Mouse (Mus musculus): ENCODE measurements around the gene Dpm3. TPM values are rescaled to one million over a fixed set of nuclear protein-coding genes. Genes with fewer than 3 reads are reported as not detected.

The Dpm3 gene
- polyA plus RNA-seq, 1 experiment: 231 TPM

DNA sequence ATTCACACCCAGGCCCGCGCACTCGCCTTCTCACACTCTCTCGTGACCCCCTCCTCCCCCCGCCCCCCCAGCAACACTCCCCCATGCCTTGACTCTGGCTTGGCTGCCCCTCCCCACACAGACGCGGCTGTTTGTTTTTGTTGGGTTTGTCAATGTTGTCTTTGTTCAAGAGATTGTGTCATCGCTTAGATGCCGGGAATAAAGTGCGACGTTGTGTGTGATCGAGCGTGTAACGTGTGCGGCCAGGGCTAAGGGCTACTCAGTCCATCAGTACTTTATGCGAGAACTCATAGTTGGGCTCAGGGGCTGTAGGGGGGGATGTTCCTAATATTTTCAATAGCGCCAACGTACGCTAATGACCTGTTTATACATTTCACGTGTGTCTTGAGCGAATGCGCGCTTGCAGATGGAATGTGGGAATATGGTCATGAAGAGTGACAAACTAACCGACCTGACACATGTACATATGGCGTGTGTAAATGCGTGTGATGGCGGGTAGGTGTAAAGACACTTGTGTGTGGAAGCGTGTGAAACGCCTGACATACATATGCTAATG lies 21.0 kb downstream of the Dpm3 start:
- Histone ChIP-seq H3K4me1 (ENCODE audit: control insufficient read depth, insufficient read depth, insufficient read length) (peaks cover 17% of the 10 kb centered on the region; the same call in 1 of the 2 replicates), H3K4me3 (ENCODE audit: extremely low read depth, insufficient read depth, insufficient read length) (peak overlapping the region; percentile 57; the same call in 1 of the 2 replicates), H3K27me3 (ENCODE audit: control insufficient read depth, insufficient read depth, low read length) (peaks cover 11% of the 10 kb centered on the region; the same call in 1 of the 2 replicates), H3K36me3 (ENCODE audit: control insufficient read depth, insufficient read depth, low read length) (no peaks in the 10 kb centered on the region), H3K27ac (ENCODE audit: insufficient read depth, low read length) (no peak overlapping the region)
- WGBS: 2% methylated on average over 29 of the region's 29 CpGs
- TF ChIP-seq POLR2A (IDR thresholded peaks at IDR 0.05; ENCODE audit: low read depth, low read length): no peak
- no peak for TF ChIP-seq CTCF (IDR thresholded peaks at IDR 0.05; ENCODE audit: extremely low read depth, insufficient read depth, insufficient read length, insufficient replicate concordance)
- DNase-seq (ENCODE audit: low read depth in 1 of 2, low spot score in 2 of 2): no peak

DNA sequence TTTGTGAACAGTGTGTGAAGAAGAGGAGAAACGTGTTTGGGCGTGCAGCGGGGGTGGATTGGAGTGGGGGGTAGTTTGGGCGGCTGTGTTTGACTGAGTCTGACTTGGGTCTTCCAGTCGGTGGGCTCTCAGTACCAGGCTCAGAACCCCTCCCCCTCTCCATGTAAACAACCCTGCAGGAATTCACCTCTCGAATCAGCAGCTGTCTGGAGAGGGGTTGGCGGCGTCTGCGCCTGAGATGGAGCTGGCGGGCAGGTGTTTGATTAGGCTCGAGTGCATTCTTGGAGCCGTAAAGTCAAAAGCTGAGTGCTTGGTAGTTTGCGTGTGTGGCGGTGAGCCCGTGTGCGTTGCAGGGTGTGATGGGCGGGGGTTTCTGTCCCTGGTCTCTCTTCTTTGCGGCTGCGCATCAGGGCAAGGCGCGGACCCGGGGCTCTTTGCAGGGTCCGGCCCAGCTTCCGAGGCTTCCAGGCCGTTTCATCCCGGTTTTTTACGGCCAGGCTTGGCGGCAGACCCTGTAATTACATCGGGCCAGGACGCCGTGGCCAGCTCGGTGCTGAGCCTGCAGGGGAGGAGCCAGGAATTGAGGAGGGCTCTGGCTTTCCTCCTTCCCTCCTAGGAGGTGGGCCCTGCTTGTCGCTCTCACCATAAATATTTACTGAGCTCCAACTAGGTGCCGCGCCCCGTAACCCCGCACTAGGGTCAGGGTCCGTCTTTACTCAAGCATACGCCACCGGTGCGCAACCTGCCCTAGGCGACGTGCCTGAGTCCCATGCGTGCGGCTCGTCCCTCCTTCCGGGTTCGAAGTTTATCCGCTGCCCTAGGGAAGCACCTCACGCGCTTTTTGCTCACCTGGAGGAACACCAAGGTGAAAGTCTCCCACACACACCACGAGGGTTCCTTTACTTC lies 21.7 kb downstream of the Dpm3 start, which contains the start of gene Efna1:
Gene Efna1, minus strand, starts transcription at position 537 of the 906 bp plus-strand sequence.
- H3K36me3 ChIP-seq (ENCODE audit: control insufficient read depth, insufficient read depth, low read length): no peaks in the 10 kb centered on the region
- DNase-seq (ENCODE audit: low read depth in 1 of 2, low spot score in 2 of 2): peak in 1 of 2 experiments; percentile 27
- 2% methylated on average over 52 of the region's 52 CpGs for WGBS
- H3K4me3 ChIP-seq (ENCODE audit: extremely low read depth, insufficient read depth, insufficient read length): peak within 1 kb of the TSS; percentile 57
- peaks cover 11% of the 10 kb centered on the region; the same call in 1 of the 2 replicates for H3K27me3 ChIP-seq (ENCODE audit: control insufficient read depth, insufficient read depth, low read length)
- TF ChIP-seq POLR2A (IDR thresholded peaks at IDR 0.05; ENCODE audit: low read depth, low read length) (no peak), CTCF (IDR thresholded peaks at IDR 0.05; ENCODE audit: extremely low read depth, insufficient read depth, insufficient read length, insufficient replicate concordance) (no peak)
- H3K4me1 ChIP-seq (ENCODE audit: control insufficient read depth, insufficient read depth, insufficient read length): peaks cover 17% of the 10 kb centered on the region; the same call in 1 of the 2 replicates
- H3K27ac ChIP-seq (ENCODE audit: insufficient read depth, low read length): no peak within 1 kb of the TSS

DNA sequence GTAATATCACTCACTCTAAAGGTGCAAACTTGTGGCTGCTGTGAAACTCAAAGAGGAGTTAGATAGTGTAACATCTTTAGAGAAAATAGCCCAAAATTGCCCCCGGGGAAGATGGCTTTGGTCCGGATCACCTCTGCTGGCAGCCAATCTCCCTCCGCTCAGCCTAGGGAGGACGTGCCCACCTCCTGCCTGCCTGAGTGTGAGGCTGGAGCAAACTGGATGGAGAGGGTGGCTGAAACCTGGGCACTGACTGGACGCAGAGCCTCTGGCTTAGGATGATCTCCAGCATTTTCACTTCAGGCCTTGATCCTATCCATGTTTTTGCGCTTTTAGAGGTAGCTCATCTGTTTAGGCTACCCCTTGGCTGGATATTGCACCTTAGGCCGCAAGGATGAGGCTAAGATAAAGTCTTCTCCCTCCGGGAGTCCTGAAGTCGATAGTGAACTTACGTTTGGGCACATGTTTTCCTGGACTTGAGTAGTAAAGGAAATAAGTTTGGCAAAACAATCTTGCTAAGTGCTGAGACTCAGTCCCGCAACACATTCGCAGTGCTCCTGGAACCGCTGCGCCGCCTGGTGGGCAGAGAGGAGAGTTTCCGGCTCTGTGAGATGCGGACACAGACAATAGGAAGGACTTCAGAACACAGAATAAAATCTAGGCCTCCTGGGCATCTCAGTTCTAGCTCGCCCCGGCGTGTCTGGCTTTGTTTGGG lies 22.6 kb downstream of the Dpm3 start:
- TF ChIP-seq POLR2A (IDR thresholded peaks at IDR 0.05; ENCODE audit: low read depth, low read length) (no peak), CTCF (IDR thresholded peaks at IDR 0.05; ENCODE audit: extremely low read depth, insufficient read depth, insufficient read length, insufficient replicate concordance) (peak; percentile 98)
- no peak overlapping the region for H3K4me3 ChIP-seq (ENCODE audit: extremely low read depth, insufficient read depth, insufficient read length)
- peak; percentile 60 to 84 for DNase-seq (ENCODE audit: low read depth in 1 of 2, low spot score in 2 of 2)
- WGBS: 21% methylated on average over 20 of the region's 20 CpGs
- H3K27ac ChIP-seq (ENCODE audit: insufficient read depth, low read length): no peak overlapping the region
- no peaks in the 10 kb centered on the region for H3K36me3 ChIP-seq (ENCODE audit: control insufficient read depth, insufficient read depth, low read length)
- peaks cover 11% of the 10 kb centered on the region; the same call in 1 of the 2 replicates for H3K27me3 ChIP-seq (ENCODE audit: control insufficient read depth, insufficient read depth, low read length)
- peaks cover 17% of the 10 kb centered on the region; the same call in 1 of the 2 replicates for H3K4me1 ChIP-seq (ENCODE audit: control insufficient read depth, insufficient read depth, insufficient read length)

DNA sequence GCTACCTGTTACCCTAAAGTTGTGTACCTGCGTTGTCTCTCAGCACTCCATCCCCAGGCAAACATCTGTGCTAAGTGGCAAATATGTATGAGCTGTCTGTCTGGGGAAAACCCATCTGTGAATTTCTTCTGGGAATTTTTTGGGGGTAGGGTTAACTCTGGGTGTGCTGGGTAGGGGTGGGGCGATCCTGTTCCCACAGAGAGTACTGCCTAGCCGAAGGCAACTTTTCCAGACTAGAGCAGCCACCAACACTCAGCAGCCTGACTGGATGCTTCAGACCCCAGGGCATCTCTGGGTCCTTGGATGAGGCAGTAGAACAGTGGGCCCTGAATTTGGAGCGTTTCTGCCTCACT lies 23.1 kb downstream of the Dpm3 start:
- TF ChIP-seq CTCF (IDR thresholded peaks at IDR 0.05; ENCODE audit: extremely low read depth, insufficient read depth, insufficient read length, insufficient replicate concordance) (no peak), POLR2A (IDR thresholded peaks at IDR 0.05; ENCODE audit: low read depth, low read length) (no peak)
- no peak for DNase-seq (ENCODE audit: low read depth in 1 of 2, low spot score in 2 of 2)
- no peak overlapping the region for H3K4me3 ChIP-seq (ENCODE audit: extremely low read depth, insufficient read depth, insufficient read length)
- H3K36me3 ChIP-seq (ENCODE audit: control insufficient read depth, insufficient read depth, low read length): no peaks in the 10 kb centered on the region
- no peak overlapping the region for H3K27ac ChIP-seq (ENCODE audit: insufficient read depth, low read length)
- H3K27me3 ChIP-seq (ENCODE audit: control insufficient read depth, insufficient read depth, low read length): peaks cover 11% of the 10 kb centered on the region; the same call in 1 of the 2 replicates
- WGBS: 47% methylated on average over 4 of the region's 4 CpGs
- H3K4me1 ChIP-seq (ENCODE audit: control insufficient read depth, insufficient read depth, insufficient read length): peaks cover 17% of the 10 kb centered on the region; the same call in 1 of the 2 replicates

DNA sequence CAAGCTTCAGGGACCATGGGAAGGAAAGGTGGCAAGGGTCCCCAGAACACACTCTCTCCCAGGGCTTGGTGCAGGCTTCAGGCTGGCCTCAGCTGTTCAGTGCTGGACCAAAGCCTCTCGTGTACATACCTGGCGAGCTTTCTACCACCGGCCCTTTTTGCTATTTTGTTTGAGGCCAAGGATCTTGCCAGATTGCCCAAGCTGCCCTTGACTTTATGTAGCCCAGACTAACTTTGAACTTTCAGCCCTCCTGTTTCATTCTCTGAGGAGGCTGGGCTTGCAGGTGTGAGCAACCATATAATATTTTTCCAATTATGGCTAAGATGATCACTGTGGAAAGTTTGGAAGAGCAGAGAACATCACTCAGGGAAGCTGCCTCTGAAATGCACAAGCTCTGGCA lies 25.1 kb downstream of the Dpm3 start:
- H3K27me3 ChIP-seq (ENCODE audit: control insufficient read depth, insufficient read depth, low read length): peaks cover 9% of the 10 kb centered on the region; the same call in 1 of the 2 replicates
- 96% methylated on average over 3 of the region's 3 CpGs for WGBS

DNA sequence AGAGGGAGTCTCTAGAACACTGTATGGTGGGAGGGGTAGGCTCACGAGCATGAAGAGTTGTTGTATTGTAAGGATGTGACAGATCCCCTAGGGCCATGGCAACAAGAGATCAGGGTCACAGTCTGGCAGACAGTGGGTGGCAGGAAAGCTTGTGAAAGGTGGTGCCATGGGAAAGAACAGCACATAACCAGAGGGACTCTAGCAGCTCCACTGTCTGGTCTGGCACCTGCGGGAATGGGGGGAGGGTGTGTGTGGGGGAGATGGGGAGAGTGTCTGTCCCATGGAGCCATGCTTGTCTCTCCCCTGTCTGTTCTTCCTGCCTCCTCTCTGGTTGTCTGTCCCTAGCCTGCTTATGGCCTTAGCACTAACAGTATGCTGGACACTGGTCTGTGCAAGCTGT lies 26.4 kb downstream of the Dpm3 start:
- no peak for DNase-seq (ENCODE audit: low read depth in 1 of 2, low spot score in 2 of 2)
- no peak overlapping the region for H3K4me3 ChIP-seq (ENCODE audit: extremely low read depth, insufficient read depth, insufficient read length)
- 65% methylated on average over 2 of the region's 2 CpGs for WGBS
- no peak overlapping the region for H3K27ac ChIP-seq (ENCODE audit: insufficient read depth, low read length)
- no peaks in the 10 kb centered on the region for H3K36me3 ChIP-seq (ENCODE audit: control insufficient read depth, insufficient read depth, low read length)
- H3K4me1 ChIP-seq (ENCODE audit: control insufficient read depth, insufficient read depth, insufficient read length): peaks cover 8% of the 10 kb centered on the region; the same call in 1 of the 2 replicates
- H3K27me3 ChIP-seq (ENCODE audit: control insufficient read depth, insufficient read depth, low read length): peaks cover 4% of the 10 kb centered on the region; the same call in 1 of the 2 replicates
- no peak for TF ChIP-seq CTCF (IDR thresholded peaks at IDR 0.05; ENCODE audit: extremely low read depth, insufficient read depth, insufficient read length, insufficient replicate concordance)
- no peak for TF ChIP-seq POLR2A (IDR thresholded peaks at IDR 0.05; ENCODE audit: low read depth, low read length)

More for the DNA sequence above, 25.1 kb downstream of the Dpm3 start:
- H3K4me1 ChIP-seq (ENCODE audit: control insufficient read depth, insufficient read depth, insufficient read length): peaks cover 15% of the 10 kb centered on the region; the same call in 1 of the 2 replicates
- H3K27ac ChIP-seq (ENCODE audit: insufficient read depth, low read length): no peak overlapping the region
- no peaks in the 10 kb centered on the region for H3K36me3 ChIP-seq (ENCODE audit: control insufficient read depth, insufficient read depth, low read length)
- TF ChIP-seq POLR2A (IDR thresholded peaks at IDR 0.05; ENCODE audit: low read depth, low read length) (no peak), CTCF (IDR thresholded peaks at IDR 0.05; ENCODE audit: extremely low read depth, insufficient read depth, insufficient read length, insufficient replicate concordance) (no peak)
- DNase-seq (ENCODE audit: low read depth in 1 of 2, low spot score in 2 of 2): no peak
- H3K4me3 ChIP-seq (ENCODE audit: extremely low read depth, insufficient read depth, insufficient read length): no peak overlapping the region

Measured in spleen, adult 2 months (tissue).